Mouse (Mus musculus): ENCODE results near the gene Olfr1079. TPM values are rescaled to one million over a fixed set of nuclear protein-coding genes. Genes with fewer than 3 reads are reported as not detected.

The Olfr1079 gene
- polyA plus RNA-seq (2015; fragmentation: Nextera tagmentation; extraction: Ambion mirVana) = not detected in 2 replicates

DNA sequence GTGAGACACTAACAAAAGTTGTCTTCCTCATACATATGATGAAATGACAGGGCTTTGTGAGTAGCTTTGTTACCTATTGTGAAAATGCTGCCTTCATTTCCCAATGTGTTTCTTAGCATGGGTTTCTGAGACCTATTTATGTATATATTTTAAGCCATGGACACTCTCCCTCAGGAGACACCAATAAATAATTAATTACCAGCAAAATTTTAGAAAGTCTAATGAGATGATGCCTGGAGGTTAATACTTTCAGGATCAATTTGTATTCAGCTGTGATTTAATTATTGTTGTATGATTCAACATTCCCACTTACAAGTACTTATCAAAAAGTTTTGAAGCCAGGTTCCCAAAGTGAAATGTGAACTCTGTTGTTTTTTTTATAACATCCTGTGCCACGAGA, at the start of gene Olfr1079:
TSS of gene Olfr1079 (minus strand) at position 101 of the 400 bp plus-strand sequence.

DNA sequence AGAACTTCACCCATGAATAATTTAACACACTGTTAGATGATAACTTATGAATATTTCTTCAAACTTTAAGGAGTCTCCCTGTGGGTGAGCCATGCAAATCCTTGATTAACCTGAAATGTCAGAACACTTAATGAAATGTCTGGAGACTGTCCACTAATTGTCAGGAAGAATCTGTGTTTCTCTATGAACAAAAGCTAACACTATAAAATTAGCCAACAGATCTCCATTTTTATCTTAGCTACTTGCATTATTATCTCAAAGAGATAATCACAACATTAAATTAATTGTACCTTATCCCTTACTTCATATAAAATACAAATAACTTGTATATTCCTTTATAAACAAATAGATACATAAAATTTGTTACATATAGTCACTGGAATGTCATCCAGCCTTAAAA, 15.9 kb upstream of the Olfr1079 start, which contains the start of gene Olfr1080:
TSS of gene Olfr1080 (minus strand) at position 101 of the 400 bp plus-strand sequence.

DNA sequence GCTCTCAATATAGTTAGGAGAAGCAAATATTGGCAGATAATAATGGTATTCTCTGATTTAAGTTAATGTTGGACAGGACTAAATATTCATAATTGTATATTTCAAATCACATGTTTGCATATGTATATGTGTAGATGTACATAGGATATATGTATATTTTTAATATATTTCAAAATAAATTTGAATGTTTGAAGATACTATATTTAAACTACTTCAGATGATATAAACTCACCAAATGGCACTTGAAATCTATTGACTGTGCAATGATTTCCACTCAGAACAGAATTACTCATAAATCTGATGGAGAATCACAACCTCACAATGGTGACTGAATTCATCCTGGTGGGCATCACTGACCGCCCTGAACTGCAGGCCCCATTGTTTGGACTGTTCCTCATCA, 34.1 kb downstream of the Olfr1079 start, which contains the start of gene Olfr1076:
TSS of gene Olfr1076 (plus strand) at position 301 of the 400 bp plus-strand sequence.

DNA sequence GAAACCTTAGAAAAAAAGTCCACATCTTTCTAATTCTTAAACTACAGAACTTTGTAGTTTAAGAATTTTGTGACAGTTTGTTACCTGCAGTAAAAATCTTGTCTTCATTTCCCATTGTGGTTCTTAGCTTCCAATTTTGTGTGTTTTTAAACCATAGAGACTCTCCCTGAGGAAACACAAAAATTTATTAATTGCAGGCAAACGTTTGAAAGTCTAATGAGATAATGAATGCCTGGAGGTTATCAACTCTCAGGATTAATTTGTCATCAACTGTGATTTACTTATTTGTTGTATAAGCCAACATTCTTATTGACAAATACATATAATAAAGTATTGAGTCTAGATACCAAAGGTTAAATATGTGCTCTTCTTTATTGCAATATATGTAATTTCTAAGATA, 55.0 kb downstream of the Olfr1079 start, which contains the start of gene Olfr228:
TSS of gene Olfr228 (minus strand) at position 101 of the 400 bp plus-strand sequence.

Other genes with a start within 250 kb of the Olfr1079 start
- gene Olfr1053, start 227.2 kb downstream of the Olfr1079 start, polyA plus RNA-seq (2015; fragmentation: Nextera tagmentation; extraction: Ambion mirVana) = not detected in 2 replicates
- gene Olfr1054, start 207.0 kb downstream of the Olfr1079 start, polyA plus RNA-seq (2015; fragmentation: Nextera tagmentation; extraction: Ambion mirVana) = not detected in 2 replicates
- gene Olfr1055, start 192.2 kb downstream of the Olfr1079 start, polyA plus RNA-seq (2015; fragmentation: Nextera tagmentation; extraction: Ambion mirVana) = not detected in 2 replicates
- not detected in 2 replicates for gene Olfr1056, start 180.0 kb downstream of the Olfr1079 start, polyA plus RNA-seq (2015; fragmentation: Nextera tagmentation; extraction: Ambion mirVana)
- gene Olfr1057, start 164.1 kb downstream of the Olfr1079 start, polyA plus RNA-seq (2015; fragmentation: Nextera tagmentation; extraction: Ambion mirVana) = not detected in 2 replicates
- gene Olfr1058, start 153.9 kb downstream of the Olfr1079 start, polyA plus RNA-seq (2015; fragmentation: Nextera tagmentation; extraction: Ambion mirVana) = not detected in 2 replicates
- not detected in 2 replicates for gene Olfr1061, start 128.4 kb downstream of the Olfr1079 start, polyA plus RNA-seq (2015; fragmentation: Nextera tagmentation; extraction: Ambion mirVana)
- not detected in 2 replicates for gene Olfr1062, start 115.7 kb downstream of the Olfr1079 start, polyA plus RNA-seq (2015; fragmentation: Nextera tagmentation; extraction: Ambion mirVana)
- gene Olfr1065, start 91.9 kb downstream of the Olfr1079 start, polyA plus RNA-seq (2015; fragmentation: Nextera tagmentation; extraction: Ambion mirVana) = not detected in 2 replicates
- gene Olfr1066, start 86.2 kb downstream of the Olfr1079 start, polyA plus RNA-seq (2015; fragmentation: Nextera tagmentation; extraction: Ambion mirVana) = not detected in 2 replicates
- not detected in 2 replicates for gene Olfr228, start 55.1 kb downstream of the Olfr1079 start, polyA plus RNA-seq (2015; fragmentation: Nextera tagmentation; extraction: Ambion mirVana)
- gene Olfr1076, start 34.0 kb downstream of the Olfr1079 start, polyA plus RNA-seq (2015; fragmentation: Nextera tagmentation; extraction: Ambion mirVana) = not detected in 2 replicates
- not detected in 2 replicates for gene Olfr1080, start 15.8 kb upstream of the Olfr1079 start, polyA plus RNA-seq (2015; fragmentation: Nextera tagmentation; extraction: Ambion mirVana)
- not detected in 2 replicates for gene Olfr1082, start 56.5 kb upstream of the Olfr1079 start, polyA plus RNA-seq (2015; fragmentation: Nextera tagmentation; extraction: Ambion mirVana)
- gene Olfr1084, start 97.2 kb upstream of the Olfr1079 start, polyA plus RNA-seq (2015; fragmentation: Nextera tagmentation; extraction: Ambion mirVana) = not detected in 2 replicates
- not detected in 2 replicates for gene Olfr1085, start 119.5 kb upstream of the Olfr1079 start, polyA plus RNA-seq (2015; fragmentation: Nextera tagmentation; extraction: Ambion mirVana)
- gene Olfr1086, start 137.6 kb upstream of the Olfr1079 start, polyA plus RNA-seq (2015; fragmentation: Nextera tagmentation; extraction: Ambion mirVana) = not detected in 2 replicates
- not detected in 2 replicates for gene Olfr1087, start 155.9 kb upstream of the Olfr1079 start, polyA plus RNA-seq (2015; fragmentation: Nextera tagmentation; extraction: Ambion mirVana)
- not detected in 2 replicates for gene Olfr1089, start 191.2 kb upstream of the Olfr1079 start, polyA plus RNA-seq (2015; fragmentation: Nextera tagmentation; extraction: Ambion mirVana)
- not detected in 2 replicates for gene Olfr1090, start 216.5 kb upstream of the Olfr1079 start, polyA plus RNA-seq (2015; fragmentation: Nextera tagmentation; extraction: Ambion mirVana)
- gene Olfr1093, start 240.0 kb upstream of the Olfr1079 start, polyA plus RNA-seq (2015; fragmentation: Nextera tagmentation; extraction: Ambion mirVana) = not detected in 2 replicates